Mouse (Mus musculus) liver, adult (tissue): ENCODE measurements around the gene Map3k15.

Source experiments
- GATA4 ChIP-seq: IDR thresholded peaks from 2 replicates; pipeline ENCODE4 v1.6.1; 2014; ENCODE audit warnings: mild to moderate bottlenecking, low read length; ENCODE audit not compliant: insufficient replicate concordance

Gene Map3k15

DNA sequence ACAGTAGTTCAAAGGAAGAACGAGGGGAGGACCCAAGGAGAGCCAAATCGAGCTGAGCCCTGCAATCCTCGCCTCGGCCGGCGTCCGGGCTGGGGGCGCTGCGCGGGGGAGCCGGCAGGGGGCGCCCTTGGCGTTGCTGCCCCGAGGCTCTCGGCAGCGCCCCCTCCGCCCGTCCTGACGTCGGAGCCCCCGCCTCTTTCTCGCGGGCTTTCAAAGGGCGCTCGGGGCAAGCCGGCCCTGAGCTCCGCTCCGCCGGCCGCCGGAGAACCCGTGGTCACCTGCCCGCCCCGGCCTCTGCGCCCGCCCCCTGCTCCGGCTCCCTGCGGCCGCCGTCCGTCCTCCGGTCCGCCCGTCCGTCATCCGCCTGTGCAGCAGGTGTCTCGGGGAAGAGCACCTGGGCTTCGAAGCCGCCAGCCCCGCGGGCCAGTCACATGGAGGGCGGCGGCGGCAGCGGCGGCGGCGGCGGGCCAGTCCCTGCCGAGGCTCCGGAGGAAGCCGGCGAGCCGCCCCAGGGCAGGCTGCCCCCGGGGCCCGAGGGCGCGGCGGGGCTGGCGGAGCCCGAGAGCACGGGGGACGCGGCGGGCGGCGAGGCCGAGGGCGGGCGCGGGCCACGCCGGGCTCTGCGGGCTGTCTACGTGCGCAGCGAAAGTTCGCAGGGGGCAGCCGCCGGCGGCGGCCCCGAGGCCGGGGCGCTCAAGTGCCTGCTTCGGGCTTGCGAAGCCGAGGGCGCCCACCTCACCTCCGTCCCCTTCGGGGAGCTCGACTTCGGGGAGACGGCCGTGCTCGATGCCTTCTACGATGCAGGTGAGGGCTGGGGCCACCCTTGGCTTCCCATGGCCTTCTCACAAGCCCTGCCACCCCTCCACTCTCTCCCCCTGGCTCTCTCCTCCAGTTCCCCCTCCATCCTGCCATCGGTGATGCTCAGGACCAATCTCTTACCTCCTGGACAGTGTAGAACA, at the start of gene Map3k15:
Gene Map3k15, plus strand, starts transcription at position 432 of the 959 bp plus-strand sequence.
- no peak for TF ChIP-seq GATA4

- TF ChIP-seq GATA4: no peak
These were observed 45.7 kb upstream of the Map3k15 start for GRCm38 (mm10) chrX:159942569-159942968.

DNA sequence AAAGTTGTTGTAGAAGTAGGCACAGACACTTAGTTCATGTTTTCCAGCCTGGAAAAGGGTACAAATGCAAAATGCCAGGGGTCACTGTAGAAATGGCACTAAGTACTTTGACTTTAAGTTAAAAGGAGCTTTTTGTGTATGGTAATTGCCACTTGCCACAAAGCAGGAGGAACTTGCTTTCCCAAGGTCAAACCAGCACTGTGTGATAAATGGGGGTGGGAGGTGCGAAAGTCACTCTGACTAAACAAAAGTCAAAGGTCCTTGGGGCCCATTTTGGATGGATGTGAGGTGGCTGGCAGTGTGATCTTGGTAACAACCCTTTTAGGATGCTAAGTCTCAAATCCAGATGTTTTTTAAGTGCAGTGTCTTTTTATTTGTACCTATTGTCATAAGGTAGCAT, 44.6 kb upstream of the Map3k15 start:
- no peak for TF ChIP-seq GATA4

DNA sequence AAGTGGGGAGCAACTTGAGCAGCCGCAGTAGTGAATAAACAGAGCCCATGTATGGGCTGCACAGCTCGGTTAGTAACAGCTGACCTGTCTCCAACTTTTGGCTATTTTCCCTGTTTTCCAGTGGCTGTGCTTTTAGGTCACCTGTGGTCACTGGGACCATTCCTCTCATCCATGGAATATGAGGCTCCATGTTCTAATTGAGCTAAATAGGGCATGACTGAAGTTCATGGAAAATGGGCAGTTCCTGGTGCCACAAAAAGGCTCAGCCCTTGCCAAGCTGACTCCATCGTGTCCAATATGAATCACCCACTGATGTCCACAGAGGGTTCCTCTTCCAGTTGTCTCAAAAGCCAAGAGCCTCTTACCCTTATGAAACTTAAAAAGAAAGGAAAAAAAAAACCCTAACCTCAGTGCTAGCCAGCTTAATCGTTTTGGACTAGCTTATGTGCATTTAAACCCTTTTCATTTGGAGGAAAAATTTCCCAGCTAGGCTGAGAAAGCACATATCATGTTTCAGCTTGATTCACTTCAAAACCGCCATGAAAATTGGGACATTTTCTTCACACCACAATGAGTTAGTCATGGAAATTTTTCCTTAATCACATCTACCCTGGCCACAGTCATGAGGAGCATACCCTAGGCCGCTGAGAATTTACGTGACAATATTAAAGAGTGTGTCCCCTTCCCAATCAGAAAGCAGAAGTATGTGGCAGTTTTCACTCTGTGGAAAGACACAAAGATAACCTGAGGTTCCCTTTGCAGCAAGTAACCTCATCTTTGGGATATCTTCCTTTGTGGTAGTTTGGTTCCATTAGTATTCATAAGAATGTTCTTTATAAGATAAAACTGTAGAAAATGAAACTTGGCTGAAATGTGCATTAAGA, 34.4 kb upstream of the Map3k15 start:
- TF ChIP-seq GATA4: no peak

GRCm38 (mm10) chrX:159954430-159954779, 33.8 kb upstream of the Map3k15 start:
- TF ChIP-seq GATA4: no peak

- TF ChIP-seq GATA4: no peak
These were observed 32.8 kb upstream of the Map3k15 start for GRCm38 (mm10) chrX:159955433-159955832.

GRCm38 (mm10) chrX:159961385-159961784, 26.8 kb upstream of the Map3k15 start:
- no peak for TF ChIP-seq GATA4

DNA sequence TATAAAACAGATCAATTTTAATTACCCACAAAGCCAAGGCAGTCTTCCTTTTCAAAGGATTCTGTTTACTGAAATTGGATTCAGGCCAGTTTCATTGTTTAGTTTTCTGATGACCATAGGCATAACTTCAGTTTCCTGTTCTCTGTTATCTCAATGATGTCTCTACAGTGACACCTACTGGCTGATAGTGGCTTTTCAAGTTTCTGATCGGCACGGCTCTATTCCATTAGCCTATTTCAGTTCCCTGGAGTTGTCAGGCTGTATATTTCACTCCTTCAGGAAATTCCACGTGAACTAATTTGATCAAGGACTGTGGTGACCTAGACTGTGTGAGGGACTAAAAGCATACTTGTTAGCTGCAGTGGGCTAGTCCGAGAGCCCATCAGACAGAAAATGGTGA, 25.0 kb upstream of the Map3k15 start:
- TF ChIP-seq GATA4: peak; percentile 53; the same call in 1 of the 2 replicates

GRCm38 (mm10) chrX:159963925-159964324, 24.3 kb upstream of the Map3k15 start:
- no peak for TF ChIP-seq GATA4

- no peak for TF ChIP-seq GATA4
These were observed 19.2 kb upstream of the Map3k15 start for GRCm38 (mm10) chrX:159969025-159969424.

DNA sequence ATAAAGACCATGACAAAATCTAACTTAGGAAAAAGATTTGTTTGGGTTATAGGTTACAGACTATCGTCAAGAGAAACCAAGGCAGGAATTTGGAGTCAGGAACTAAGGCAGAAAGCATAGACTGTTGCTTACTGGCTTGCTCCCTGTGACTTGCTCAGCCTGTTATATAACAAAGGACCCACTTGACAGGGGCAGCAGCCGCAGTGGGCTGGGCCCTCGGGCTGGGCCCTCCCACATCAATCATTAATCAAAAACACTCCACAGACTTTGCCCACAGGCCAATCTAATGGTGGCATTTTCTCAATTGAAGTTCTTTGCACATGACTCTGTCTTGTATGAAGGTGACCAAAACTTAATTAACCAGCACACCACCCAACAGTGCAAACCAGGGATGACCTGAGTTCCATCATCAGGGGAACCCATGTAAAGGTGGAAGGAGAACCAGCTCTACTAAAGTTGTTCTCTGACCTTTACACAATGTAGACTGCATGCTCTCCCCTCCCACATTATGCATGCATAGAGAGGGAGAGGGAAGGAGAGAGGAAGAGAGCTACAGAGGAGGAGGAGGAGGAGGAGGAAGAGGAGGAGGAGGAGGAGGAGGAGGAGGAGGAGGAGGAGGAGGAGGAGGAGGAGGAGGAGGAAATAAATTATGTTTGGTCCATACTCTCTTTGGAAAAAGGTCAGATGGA, 17.0 kb upstream of the Map3k15 start:
- no peak for TF ChIP-seq GATA4

DNA sequence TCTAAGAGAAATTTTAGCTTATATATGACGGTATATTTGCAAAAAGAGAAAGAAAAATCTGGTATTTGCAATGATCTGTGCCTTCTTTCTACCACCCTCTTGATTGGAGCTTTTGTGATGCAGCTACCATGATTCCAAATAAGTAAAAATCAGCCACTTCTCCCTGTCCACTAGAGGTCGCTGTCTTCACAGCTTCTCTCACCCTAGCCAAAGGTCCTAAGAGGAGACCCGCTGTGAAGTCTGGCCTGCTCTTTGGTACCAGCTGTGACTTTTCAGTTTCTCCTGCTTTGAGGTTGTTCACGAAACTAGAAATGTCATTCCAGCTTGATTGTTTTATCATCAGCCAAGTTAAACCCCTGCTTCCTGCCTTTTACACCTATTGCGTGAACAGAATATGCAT, 14.5 kb upstream of the Map3k15 start:
- TF ChIP-seq GATA4: no peak

- no peak for TF ChIP-seq GATA4
These were observed 12.0 kb upstream of the Map3k15 start for GRCm38 (mm10) chrX:159976243-159976642.

GRCm38 (mm10) chrX:159995808-159996207, 7.6 kb downstream of the Map3k15 start:
- no peak for TF ChIP-seq GATA4

- no peak for TF ChIP-seq GATA4
These were observed 65.1 kb downstream of the Map3k15 start for GRCm38 (mm10) chrX:160053306-160053705.
